Mouse (Mus musculus) intestine, embryonic 15.5 days (tissue): ENCODE measurements around the gene Olfr1513. TPM values are rescaled to one million over a fixed set of nuclear protein-coding genes. Genes with fewer than 3 reads are reported as not detected.
"Not testable (repeated sequence)": the region's sequence is repeated elsewhere in the genome, so short reads cannot be mapped to it uniquely, and the experiment has no call there.

Experiments
- ATAC-seq: fragments of 200-750 bp; cut with Nextera tagmentation; 2 replicates; pipeline ENCODE4 v1.8.0; 2017; ENCODE audit warnings: moderate TSS enrichment, moderate library complexity
- H3K27ac ChIP-seq: fragments of 300-500 bp; sonication (generic); 2 replicates; pipeline ENCODE4 v1.5.1; 2015; ENCODE audit warnings: mild to moderate bottlenecking, inconsistent platforms
- H3K27me3 ChIP-seq: fragments of 300-500 bp; sonication (generic); replicated peaks from 2 replicates; pipeline ENCODE4 v1.6.1; 2015; ENCODE audit warnings: inconsistent platforms
- H3K36me3 ChIP-seq: fragments of 300-500 bp; sonication (generic); 2 replicates; pipeline ENCODE4 v1.6.1; 2015; ENCODE audit warnings: inconsistent platforms
- H3K4me1 ChIP-seq: fragments of 300-500 bp; sonication (generic); replicated peaks from 2 replicates; pipeline ENCODE4 v1.6.1; 2015; ENCODE audit warnings: inconsistent platforms
- H3K4me2 ChIP-seq: fragments of 300-500 bp; sonication (generic); replicated peaks from 2 replicates; pipeline ENCODE4 v1.6.1; 2015; ENCODE audit warnings: mild to moderate bottlenecking, inconsistent platforms
- H3K4me3 ChIP-seq: fragments of 300-500 bp; sonication (generic); replicated peaks from 2 replicates; pipeline ENCODE4 v1.5.1; 2015; ENCODE audit warnings: inconsistent platforms
- H3K9ac ChIP-seq: fragments of 300-500 bp; sonication (generic); 2 replicates; pipeline ENCODE4 v1.6.1; 2015; ENCODE audit warnings: inconsistent platforms
- H3K9me3 ChIP-seq: fragments of 300-500 bp; sonication (generic); 2 replicates; pipeline ENCODE4 v1.6.1; 2016; ENCODE audit warnings: inconsistent platforms
- WGBS: fragments of 180-500 bp; shearing (Covaris S2); methylation state at CpG from one replicate; pipeline ENCODE4 v1.1.7; 2015; 5-methylcytosine and 5-hydroxymethylcytosine counted together
- polyA plus RNA-seq: library from polyadenylated mRNA; unstranded; fragments of >200 nt; fragmentation: Nextera tagmentation; extraction: Ambion mirVana; gene quantifications from 2 replicates; pipeline ENCODE4 v1.2.1, GENCODE M21; 2015

Olfr1513 gene
- polyA plus RNA-seq, 1 experiment from 2014 or later: not detected

DNA sequence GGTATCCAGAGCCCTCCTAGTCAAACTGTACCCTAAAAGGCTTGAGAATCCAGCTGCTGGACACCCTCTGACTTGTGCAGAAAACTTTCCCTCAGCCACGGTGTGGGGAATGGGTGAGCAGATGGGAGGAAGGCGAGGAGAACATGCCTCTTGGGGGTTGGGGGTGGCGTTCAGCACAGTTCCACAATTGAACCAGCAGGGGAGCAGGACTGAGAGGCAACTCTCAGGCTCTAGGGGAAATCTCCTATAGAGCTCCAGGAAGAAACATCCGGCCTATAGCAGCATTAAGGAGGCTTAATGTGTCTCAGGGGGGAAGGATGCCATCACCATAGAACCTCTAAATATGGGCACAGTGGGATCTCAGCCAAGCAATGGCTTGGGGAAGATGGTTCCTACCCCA is 30.3 kb downstream of the Olfr1513 start:
- Histone ChIP-seq H3K4me3 (no peak overlapping the region), H3K4me1 (peaks cover 5% of the 10 kb centered on the region; the same call in 1 of the 2 replicates), H3K9ac (no peak overlapping the region), H3K27me3 (peaks cover 27% of the 10 kb centered on the region), H3K9me3 (no peaks in the 10 kb centered on the region), H3K36me3 (no peaks in the 10 kb centered on the region), H3K27ac (no peak overlapping the region), H3K4me2 (no peak overlapping the region)
- no peak for ATAC-seq
- WGBS: 16% methylated on average over 4 of the region's 4 CpGs

DNA sequence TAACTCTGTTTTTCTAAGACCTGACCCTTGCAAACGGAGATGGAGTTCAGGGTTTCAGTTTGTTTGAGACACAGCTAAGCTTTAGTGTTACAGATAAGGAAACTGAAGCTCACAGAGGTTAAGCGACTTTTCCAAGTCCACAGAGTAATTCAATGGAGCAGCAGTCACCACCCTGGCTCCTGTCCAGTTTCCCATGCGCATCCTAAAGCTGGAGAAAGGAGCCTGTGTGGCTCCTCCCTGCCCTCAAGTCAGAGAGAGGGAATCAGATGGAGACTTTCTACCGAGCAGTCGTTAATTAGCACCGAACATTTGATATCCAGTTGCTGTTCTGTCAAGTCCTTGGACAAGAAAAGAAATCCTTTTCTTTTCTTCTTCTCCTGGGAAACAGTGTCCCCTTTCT is 36.8 kb downstream of the Olfr1513 start:
- H3K36me3 ChIP-seq: no peaks in the 10 kb centered on the region

DNA sequence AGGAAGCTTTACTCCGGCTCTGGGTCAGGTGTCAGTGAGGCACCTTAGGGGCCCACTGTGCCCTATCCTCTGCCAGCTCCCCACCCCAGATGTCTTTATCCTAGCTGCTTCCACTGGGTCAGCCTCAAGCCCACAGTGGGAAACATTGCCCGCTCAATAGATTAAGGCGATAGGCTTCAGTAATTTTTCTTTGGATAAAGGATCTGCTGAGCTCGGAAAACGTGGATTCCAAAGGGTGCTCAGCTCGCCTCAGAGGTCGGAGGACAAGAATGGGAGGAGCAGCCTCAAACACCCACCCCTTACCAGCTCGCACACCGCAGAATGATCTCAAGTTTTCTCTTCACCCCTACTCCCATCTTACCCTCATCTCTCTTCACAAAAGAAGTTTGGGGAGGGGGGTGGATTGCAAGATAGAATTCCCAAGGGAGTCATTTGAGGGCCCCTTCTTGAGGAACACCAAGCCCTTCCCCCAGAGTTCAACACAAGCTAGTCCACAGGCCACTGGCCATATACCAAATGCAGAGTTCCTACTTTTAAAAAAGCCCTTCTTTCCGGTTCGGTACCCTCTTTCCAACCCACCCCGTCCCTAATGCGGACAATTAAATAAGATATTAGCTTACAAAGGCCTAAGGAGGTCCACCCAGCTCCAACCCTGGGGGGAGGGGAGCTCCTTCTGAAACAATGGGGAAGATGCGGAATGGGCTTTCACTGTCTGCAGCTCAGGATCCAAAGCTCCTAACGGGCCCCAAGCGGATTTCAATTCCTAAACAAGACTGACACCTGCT is 39.6 kb downstream of the Olfr1513 start:
- 13% methylated on average over 16 of the region's 16 CpGs for WGBS
- H3K9me3 ChIP-seq: no peaks in the 10 kb centered on the region
- ATAC-seq: peak; percentile 74
- no peaks in the 10 kb centered on the region for H3K27me3 ChIP-seq
- peaks cover 23% of the 10 kb centered on the region; the same call in 1 of the 2 replicates for H3K4me1 ChIP-seq
- H3K27ac ChIP-seq: peak overlapping the region; percentile 85
- peak overlapping the region; percentile 73 for H3K4me3 ChIP-seq
- H3K36me3 ChIP-seq: peaks cover 13% of the 10 kb centered on the region; the same call in 1 of the 2 replicates
- peak overlapping the region; percentile 81 for H3K9ac ChIP-seq
- H3K4me2 ChIP-seq: peak overlapping the region; percentile 84

More for the DNA sequence above, 36.8 kb downstream of the Olfr1513 start:
- no peak for ATAC-seq
- Histone ChIP-seq H3K4me3 (no peak overlapping the region), H3K9ac (no peak overlapping the region), H3K9me3 (no peaks in the 10 kb centered on the region), H3K27ac (no peak overlapping the region), H3K4me2 (no peak overlapping the region), H3K27me3 (peaks cover 3% of the 10 kb centered on the region; the same call in 1 of the 2 replicates), H3K4me1 (peaks cover 14% of the 10 kb centered on the region; the same call in 1 of the 2 replicates)
- 60% methylated on average over 6 of the region's 6 CpGs for WGBS

DNA sequence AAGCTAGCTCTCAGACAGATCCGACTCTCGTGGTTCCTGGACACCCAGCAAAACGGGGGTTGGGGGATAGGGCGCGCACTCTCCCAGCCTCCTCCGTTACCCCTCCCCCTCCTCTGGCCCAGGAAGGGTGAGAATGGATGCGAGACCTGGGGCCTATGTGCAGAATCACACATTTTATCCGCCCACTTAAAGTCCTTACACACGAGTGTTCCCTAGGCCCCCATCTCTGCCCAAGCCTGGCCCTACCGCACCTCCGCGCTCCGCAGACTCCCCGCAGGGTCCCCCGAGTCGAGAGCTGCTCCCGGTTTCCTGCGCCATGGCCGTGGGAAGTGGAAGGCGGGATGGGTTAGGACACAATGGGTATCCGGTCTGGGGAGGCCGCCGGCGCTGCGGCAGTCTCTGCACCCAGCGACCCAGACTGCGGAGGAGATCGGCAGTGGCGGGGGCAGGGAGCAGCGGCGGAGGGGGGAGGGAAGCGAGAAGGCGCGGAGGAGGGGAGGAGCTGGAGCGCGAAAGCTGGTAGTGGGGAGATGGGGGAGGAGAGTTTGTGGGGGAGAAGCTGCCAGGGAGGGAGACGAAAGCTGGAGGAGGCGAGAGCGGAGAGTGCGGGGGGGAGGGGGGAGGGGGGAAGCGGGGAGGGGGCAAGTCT is 40.3 kb downstream of the Olfr1513 start:
- peaks cover 13% of the 10 kb centered on the region; the same call in 1 of the 2 replicates for H3K36me3 ChIP-seq
- H3K4me2 ChIP-seq: peak overlapping the region; percentile 84
- 1% methylated on average over 31 of the region's 41 CpGs for WGBS
- ATAC-seq: peak; percentile 88
- peaks cover 23% of the 10 kb centered on the region; the same call in 1 of the 2 replicates for H3K4me1 ChIP-seq
- H3K9me3 ChIP-seq: no peaks in the 10 kb centered on the region
- H3K4me3 ChIP-seq: peak overlapping the region; percentile 73
- peak overlapping the region; percentile 81 for H3K9ac ChIP-seq
- peak overlapping the region; percentile 85 for H3K27ac ChIP-seq
- no peaks in the 10 kb centered on the region for H3K27me3 ChIP-seq

DNA sequence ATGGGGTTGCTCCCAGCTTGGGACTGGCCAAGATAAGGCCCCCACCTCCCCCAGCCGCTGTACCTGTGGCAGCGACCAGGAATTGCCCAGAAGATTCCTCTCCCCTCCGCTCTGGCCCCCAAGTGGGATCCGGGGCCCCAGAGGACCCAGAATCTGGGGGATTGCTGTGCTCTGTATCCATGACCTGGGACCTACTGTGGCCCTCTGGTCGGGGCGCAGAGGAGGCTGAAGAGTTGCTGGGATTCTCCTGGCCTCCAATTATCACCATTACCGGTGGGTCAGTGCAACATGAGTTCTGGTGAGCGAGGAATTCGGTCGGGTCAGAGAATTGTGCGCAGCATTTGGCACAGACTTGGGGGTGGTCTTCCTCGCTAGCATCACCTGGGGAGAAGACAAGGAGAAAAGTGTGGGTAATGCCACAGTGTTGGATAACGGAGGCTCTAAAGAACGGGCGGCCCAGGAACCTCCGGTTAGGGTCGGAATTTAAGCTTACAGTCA is 40.9 kb downstream of the Olfr1513 start:
- peak; percentile 9 for ATAC-seq
- Histone ChIP-seq H3K36me3 (peaks cover 13% of the 10 kb centered on the region; the same call in 1 of the 2 replicates), H3K9me3 (no peaks in the 10 kb centered on the region), H3K4me3 (peak overlapping the region; percentile 73), H3K4me1 (peaks cover 23% of the 10 kb centered on the region; the same call in 1 of the 2 replicates), H3K9ac (peak overlapping the region; percentile 81), H3K4me2 (peak overlapping the region; percentile 84), H3K27me3 (no peaks in the 10 kb centered on the region), H3K27ac (peak overlapping the region; percentile 85)
- 6% methylated on average over 17 of the region's 17 CpGs for WGBS

DNA sequence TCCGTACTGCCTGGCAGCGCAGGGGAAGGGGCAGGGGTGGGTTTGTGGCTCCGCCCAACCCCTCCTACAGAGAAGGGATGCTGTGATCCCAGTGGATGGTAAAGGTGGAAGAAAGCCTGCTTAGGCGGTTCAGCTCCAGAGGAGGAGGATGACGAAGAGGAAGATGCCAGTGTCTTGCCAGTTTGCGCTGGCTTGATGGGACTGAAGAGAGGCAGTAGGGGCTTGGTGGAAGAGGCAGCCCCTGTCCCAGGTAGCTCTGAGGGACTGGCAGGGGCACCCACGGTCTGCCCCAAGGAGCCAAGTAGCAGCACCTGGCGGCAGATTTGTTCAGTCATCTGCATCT is 41.4 kb downstream of the Olfr1513 start:
- no peak for ATAC-seq
- H3K4me3 ChIP-seq: peak overlapping the region; percentile 73
- H3K27ac ChIP-seq: no peak overlapping the region
- H3K27me3 ChIP-seq: no peaks in the 10 kb centered on the region
- H3K36me3 ChIP-seq: peaks cover 13% of the 10 kb centered on the region; the same call in 1 of the 2 replicates
- no peak overlapping the region; the same call in 1 of the 2 replicates for H3K9ac ChIP-seq
- 55% methylated on average over 8 of the region's 8 CpGs for WGBS
- no peaks in the 10 kb centered on the region for H3K9me3 ChIP-seq
- H3K4me2 ChIP-seq: peak overlapping the region; percentile 84
- peaks cover 23% of the 10 kb centered on the region; the same call in 1 of the 2 replicates for H3K4me1 ChIP-seq

DNA sequence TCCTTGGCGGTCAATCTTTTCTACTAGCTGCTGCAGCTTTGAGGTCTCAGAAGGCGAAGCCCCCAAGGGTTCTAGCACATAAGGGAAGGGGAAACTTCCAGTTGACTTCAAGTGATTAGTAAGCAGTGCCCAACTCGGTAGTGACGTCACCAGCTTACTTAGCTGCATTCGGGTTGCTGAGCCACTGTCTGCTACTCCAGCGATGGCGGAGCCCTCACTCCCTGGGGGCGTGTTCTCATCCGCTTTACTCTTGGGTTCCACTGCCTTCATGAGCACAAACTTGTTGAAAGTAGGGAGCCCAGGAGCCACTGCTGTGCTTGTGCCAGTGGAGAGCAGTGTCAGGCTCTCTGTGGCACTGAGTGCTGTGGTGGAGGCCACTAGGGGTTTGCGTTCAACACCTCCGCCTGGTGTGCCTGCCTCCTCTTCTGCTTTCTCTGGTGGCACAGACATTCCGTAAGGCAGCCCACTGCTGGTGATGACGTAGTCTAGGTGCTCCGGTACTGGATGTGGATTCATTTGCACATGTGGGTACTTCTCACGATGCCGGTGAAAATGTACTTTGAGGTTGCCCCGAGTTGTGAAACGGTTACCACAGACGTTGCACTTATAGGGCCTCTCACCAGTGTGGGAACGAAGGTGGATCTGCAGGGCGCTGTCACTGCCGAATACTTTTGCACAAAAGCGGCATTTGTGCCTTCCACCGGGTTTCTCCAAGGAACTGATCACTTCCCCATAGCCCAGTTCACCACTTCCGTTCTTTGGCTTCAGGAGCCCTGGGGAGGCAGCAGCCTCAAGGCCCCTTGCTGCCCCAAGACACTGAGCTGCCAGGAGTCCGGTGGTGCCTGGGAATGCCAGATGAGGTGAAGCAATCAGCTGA is 42.0 kb downstream of the Olfr1513 start:
- H3K9me3 ChIP-seq: no peaks in the 10 kb centered on the region
- peak overlapping the region; percentile 84 for H3K4me2 ChIP-seq
- ATAC-seq: no peak
- no peak overlapping the region for H3K9ac ChIP-seq
- H3K36me3 ChIP-seq: peaks cover 13% of the 10 kb centered on the region; the same call in 1 of the 2 replicates
- H3K27ac ChIP-seq: no peak overlapping the region
- peak overlapping the region; percentile 73; the same call in 1 of the 2 replicates for H3K4me3 ChIP-seq
- peaks cover 23% of the 10 kb centered on the region; the same call in 1 of the 2 replicates for H3K4me1 ChIP-seq
- 86% methylated on average over 26 of the region's 26 CpGs for WGBS
- H3K27me3 ChIP-seq: no peaks in the 10 kb centered on the region

DNA sequence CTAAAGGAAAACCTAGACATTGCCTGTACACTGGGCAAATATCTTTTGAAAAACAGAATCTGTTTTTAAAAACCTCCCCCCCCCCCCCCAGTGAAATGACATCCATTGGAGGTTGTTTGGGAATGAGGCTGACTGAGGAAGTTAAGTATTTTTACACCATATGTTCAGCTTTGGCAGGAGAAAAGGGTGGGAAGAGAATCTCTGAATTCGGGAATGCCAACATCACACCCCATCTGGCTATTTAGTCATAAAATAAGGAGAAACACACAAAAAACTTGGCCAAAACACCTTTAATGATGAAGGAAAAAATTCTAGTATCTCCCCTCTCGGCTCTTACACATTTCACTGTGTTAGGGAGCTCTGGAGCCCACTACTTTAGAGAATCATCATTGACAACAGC is 45.3 kb downstream of the Olfr1513 start:
- H3K9me3 ChIP-seq: no peaks in the 10 kb centered on the region
- H3K4me1 ChIP-seq: peaks cover 19% of the 10 kb centered on the region; the same call in 1 of the 2 replicates
- H3K4me3 ChIP-seq: no peak overlapping the region
- no peaks in the 10 kb centered on the region for H3K27me3 ChIP-seq
- no peak for ATAC-seq
- no peak overlapping the region for H3K9ac ChIP-seq
- H3K4me2 ChIP-seq: no peak overlapping the region
- peaks cover 13% of the 10 kb centered on the region; the same call in 1 of the 2 replicates for H3K36me3 ChIP-seq
- no peak overlapping the region for H3K27ac ChIP-seq
- 82% methylated on average over 2 of the region's 2 CpGs for WGBS

DNA sequence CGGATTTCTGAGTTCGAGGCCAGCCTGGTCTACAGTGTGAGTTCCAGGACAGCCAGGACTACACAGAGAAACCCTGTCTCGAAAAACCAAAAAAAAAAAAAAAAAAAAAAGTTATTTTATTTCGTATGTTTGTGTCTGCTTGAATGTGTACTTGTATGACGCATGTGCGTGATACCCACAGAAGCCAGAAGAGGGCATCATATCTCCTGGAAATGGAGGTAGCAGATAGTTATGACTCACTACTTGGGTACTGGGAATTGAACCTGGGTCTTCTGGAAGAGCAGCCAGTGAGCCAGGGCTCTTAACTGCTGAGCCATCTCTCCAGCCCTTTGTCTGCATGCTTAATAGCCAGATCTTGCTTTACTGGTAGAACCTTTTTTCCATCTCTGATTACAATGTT is 45.9 kb downstream of the Olfr1513 start:
- H3K9me3 ChIP-seq, ATAC-seq, H3K27me3 ChIP-seq, H3K9ac ChIP-seq, H3K4me3 ChIP-seq, H3K27ac ChIP-seq, H3K4me2 ChIP-seq: not testable (repeated sequence)
- 96% methylated on average over 5 of the region's 6 CpGs for WGBS
- H3K4me1 ChIP-seq: peaks cover 17% of the 10 kb centered on the region; the same call in 1 of the 2 replicates
- H3K36me3 ChIP-seq: peaks cover 13% of the 10 kb centered on the region; the same call in 1 of the 2 replicates

DNA sequence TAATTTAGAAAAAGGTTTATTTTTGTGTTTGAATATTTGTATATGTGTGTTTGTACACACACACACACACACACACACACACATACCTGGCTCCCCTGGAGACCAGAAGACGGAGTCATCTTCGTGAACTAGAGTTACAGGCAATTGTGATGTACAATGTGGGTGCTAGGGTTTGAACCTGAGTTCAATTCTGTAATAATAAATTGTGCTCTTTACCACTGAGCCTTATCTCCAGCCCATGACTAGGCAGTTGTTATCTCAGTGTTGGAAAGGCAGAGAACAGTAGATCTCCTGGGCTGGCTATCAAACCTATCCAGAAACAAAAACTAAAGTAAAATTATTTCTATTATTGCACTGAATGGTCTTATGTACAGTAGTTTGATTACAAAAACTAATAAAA is 50.1 kb downstream of the Olfr1513 start:
- Histone ChIP-seq H3K4me3 (no peak overlapping the region), H3K27me3 (no peaks in the 10 kb centered on the region), H3K36me3 (no peaks in the 10 kb centered on the region), H3K4me2 (no peak overlapping the region), H3K4me1 (0 out of 2 replicates have a peak, but pooled peaks cover 2% of the 10 kb centered on the region), H3K9me3 (no peaks in the 10 kb centered on the region), H3K27ac (no peak overlapping the region), H3K9ac (no peak overlapping the region)
- WGBS: 98% methylated on average over 2 of the region's 2 CpGs
- no peak for ATAC-seq

DNA sequence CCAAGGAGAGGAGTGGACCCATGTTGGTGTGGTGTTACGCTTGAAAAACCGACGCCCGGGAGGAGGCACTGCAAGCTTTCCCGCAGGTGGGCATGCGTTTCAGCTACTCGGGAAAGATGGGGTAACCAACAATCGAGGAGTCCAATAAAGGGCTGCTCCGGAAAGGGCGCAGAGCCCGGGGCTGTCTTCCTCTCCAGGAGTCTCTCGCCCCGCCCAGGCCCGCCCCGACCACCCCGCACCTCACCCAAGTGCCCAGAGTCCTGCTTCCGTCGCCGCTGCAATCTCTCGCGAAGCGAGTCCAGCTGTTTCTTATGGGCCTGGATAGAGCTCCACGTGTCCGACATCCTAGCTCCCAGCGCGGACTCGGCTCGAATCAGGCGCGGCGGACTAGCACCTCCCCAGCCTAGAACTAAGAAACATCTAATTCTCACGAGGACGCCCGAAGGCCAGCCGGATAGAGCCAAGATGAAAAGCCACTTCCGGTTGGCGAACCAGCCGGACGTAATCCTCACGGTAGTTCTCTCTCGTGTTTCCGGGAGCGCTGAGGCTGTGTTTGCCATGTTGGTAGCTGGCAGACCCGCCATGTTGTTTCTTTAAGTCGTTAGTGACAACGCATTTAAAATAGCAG is 51.5 kb downstream of the Olfr1513 start, which contains the start of gene Mettl3:
Gene Mettl3 (minus strand): TSS at position 485 of the 628 bp plus-strand sequence.
- 0 out of 2 replicates have a peak, but pooled peaks cover 2% of the 10 kb centered on the region for H3K4me1 ChIP-seq
- ATAC-seq: peak; percentile 98
- H3K4me3 ChIP-seq: peak within 1 kb of the TSS; percentile 63
- no peaks in the 10 kb centered on the region for H3K9me3 ChIP-seq
- peak within 1 kb of the TSS; percentile 92 for H3K27ac ChIP-seq
- H3K4me2 ChIP-seq: peak within 1 kb of the TSS; percentile 61
- peak within 1 kb of the TSS; percentile 62 for H3K9ac ChIP-seq
- H3K27me3 ChIP-seq: no peaks in the 10 kb centered on the region
- peaks cover 7% of the 10 kb centered on the region for H3K36me3 ChIP-seq
- WGBS: under 1% methylated on average over 46 of the region's 46 CpGs
